Mouse (Mus musculus) limb, embryonic 12.5 days (tissue): ENCODE measurements around the gene Slc8a3. TPM values are rescaled to one million over a fixed set of nuclear protein-coding genes. Genes with fewer than 3 reads are reported as not detected.

Source experiments
- ATAC-seq: fragments of 200-750 bp; cut with Nextera tagmentation; 2 replicates; pipeline ENCODE4 v1.8.0; 2017; ENCODE audit warnings: low read depth, moderate TSS enrichment; ENCODE audit not compliant: insufficient number of reproducible peaks, insufficient read depth, low FRiP score, low TSS enrichment
- H3K27ac ChIP-seq: fragments of 300-500 bp; sonication (generic); 2 replicates; pipeline ENCODE4 v1.5.1; 2016; ENCODE audit warnings: mild to moderate bottlenecking, moderate library complexity
- H3K27me3 ChIP-seq: fragments of 300-500 bp; sonication (generic); 2 replicates; pipeline ENCODE4 v1.6.1; 2016; ENCODE audit warnings: mild to moderate bottlenecking, moderate library complexity
- H3K36me3 ChIP-seq: fragments of 300-500 bp; sonication (generic); 2 replicates; pipeline ENCODE4 v1.6.1; 2016; ENCODE audit warnings: mild to moderate bottlenecking, moderate library complexity
- H3K4me1 ChIP-seq: fragments of 300-500 bp; sonication (generic); replicated peaks from 2 replicates; pipeline ENCODE4 v1.6.1; 2016
- H3K4me2 ChIP-seq: fragments of 300-500 bp; sonication (generic); 2 replicates; pipeline ENCODE4 v1.6.1; 2016; ENCODE audit warnings: mild to moderate bottlenecking, moderate library complexity
- H3K4me3 ChIP-seq: fragments of 300-500 bp; sonication (generic); replicated peaks from 2 replicates; pipeline ENCODE4 v1.5.1; 2016; ENCODE audit warnings: mild to moderate bottlenecking
- H3K9ac ChIP-seq: fragments of 300-500 bp; sonication (generic); replicated peaks from 2 replicates; pipeline ENCODE4 v1.6.1; 2016; ENCODE audit warnings: mild to moderate bottlenecking, moderate library complexity
- H3K9me3 ChIP-seq: fragments of 300-500 bp; sonication (generic); 2 replicates; pipeline ENCODE4 v1.6.1; 2016; ENCODE audit warnings: mild to moderate bottlenecking, moderate library complexity
- WGBS: fragments of 180-500 bp; shearing (Covaris S2); methylation state at CpG from one replicate; pipeline ENCODE4 v1.1.7; 2016; 5-methylcytosine and 5-hydroxymethylcytosine counted together
- polyA plus RNA-seq: library from polyadenylated mRNA; unstranded; fragments of >200 nt; fragmentation: Nextera tagmentation; extraction: Ambion mirVana; gene quantifications from 2 replicates; pipeline ENCODE4 v1.2.1, GENCODE M21; 2016

Slc8a3 gene
- polyA plus RNA-seq, 1 experiment from 2014 or later, result 0.50 TPM

DNA sequence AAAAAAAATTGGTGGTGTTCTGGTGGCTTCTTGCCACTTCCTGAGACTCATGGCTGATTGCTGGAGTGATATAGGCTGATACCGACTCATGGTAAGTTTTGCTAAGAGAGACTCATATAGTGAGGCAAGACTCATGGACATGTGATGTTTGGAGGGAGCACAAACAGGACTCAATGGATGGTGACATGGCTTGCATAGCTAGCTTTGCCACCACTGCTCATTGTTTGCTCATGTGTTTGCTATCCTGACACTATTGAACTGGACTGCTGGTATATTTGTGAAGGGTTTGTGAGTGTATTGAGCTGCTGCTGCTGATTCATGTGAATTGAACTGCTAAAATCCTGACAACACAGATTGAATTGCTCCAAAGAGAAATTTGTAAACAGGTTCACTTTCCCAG, 95.8 kb downstream of the Slc8a3 start:
- no peak overlapping the region for H3K27ac ChIP-seq
- no peaks in the 10 kb centered on the region for H3K4me1 ChIP-seq
- WGBS, result 92% methylated on average over 1 of the region's 1 CpGs
- no peak overlapping the region for H3K9ac ChIP-seq
- no peaks in the 10 kb centered on the region for H3K9me3 ChIP-seq
- H3K4me3 ChIP-seq, result no peak overlapping the region
- H3K27me3 ChIP-seq, result no peaks in the 10 kb centered on the region
- no peak for ATAC-seq
- H3K4me2 ChIP-seq, result no peak overlapping the region
- no peaks in the 10 kb centered on the region for H3K36me3 ChIP-seq

DNA sequence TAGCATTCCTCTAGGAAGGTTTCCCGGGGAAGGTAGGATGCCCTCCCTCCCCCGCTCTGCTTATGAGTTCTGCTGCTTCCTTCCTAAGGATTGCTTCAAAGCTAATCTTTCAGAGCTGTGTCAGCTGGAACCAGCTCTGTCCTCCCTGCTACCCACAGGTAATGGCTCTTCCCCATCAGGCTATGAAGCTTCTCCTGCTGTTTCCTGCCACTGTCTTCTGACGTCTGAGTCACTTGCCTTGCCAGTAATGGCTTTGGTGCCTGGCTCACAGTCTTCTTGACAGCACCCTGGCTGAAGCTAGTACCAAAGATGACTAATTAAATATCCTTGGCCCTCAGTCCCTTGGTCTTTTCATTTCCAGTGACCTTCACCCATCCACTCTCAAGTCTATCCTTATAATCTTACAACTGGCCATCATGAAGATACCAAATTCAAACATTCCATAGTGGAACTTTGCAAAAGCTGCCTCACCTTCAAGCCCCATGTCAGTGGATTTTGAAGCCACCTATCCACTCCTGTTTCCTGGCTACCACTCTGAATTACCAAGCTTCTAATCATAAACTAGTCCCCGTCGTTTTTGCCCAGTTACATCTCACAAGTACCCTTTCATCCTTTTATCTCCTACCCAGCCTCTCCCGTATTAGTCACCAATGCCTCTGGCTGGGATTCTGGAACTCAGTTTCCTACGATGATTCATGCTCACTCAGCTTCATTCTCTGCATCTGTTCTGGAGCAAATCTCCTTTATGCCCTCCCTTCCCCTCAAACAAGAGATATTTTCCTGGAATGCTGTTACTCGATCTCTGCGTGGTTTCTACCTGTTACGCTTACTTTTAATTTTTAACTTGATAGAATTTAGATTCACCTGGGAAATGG, 97.3 kb downstream of the Slc8a3 start:
- WGBS, result 87% methylated on average over 10 of the region's 10 CpGs
- H3K4me3 ChIP-seq, result no peak overlapping the region
- H3K9me3 ChIP-seq, result no peaks in the 10 kb centered on the region
- no peaks in the 10 kb centered on the region for H3K4me1 ChIP-seq
- H3K27me3 ChIP-seq, result no peaks in the 10 kb centered on the region
- no peaks in the 10 kb centered on the region for H3K36me3 ChIP-seq
- H3K9ac ChIP-seq, result no peak overlapping the region
- ATAC-seq, result no peak
- no peak overlapping the region for H3K4me2 ChIP-seq
- no peak overlapping the region for H3K27ac ChIP-seq

DNA sequence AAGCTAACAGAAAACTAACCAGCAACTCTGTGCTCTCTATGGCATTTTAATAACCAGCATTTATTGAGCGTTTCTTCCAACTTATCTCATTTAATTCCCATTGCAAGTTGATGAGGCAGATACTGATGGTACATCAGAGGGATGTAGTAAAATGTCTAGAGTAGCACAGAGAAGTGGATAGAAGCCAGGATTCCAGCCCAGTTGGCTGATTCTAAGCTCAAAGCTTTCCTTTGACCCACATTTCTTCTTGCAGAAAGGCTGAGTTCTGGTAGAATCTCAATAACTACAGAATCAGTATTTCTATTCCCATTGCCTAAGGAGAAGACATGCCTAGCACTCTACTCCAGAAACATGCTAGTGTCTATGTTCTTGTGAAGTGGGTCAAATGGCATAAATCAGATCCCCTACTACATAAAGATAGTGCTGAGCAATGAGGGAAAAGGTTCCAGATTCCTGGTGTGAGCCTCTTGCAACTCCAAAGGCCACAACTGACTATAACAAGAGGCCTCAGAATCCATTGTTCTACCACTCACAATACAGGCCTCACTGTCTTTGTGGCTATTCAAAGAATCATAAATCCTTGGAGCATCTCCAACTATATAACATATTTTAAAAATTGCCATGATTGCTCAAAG, 99.1 kb downstream of the Slc8a3 start:
- ATAC-seq, result no peak
- 94% methylated on average over 1 of the region's 1 CpGs for WGBS
- no peaks in the 10 kb centered on the region for H3K27me3 ChIP-seq

DNA sequence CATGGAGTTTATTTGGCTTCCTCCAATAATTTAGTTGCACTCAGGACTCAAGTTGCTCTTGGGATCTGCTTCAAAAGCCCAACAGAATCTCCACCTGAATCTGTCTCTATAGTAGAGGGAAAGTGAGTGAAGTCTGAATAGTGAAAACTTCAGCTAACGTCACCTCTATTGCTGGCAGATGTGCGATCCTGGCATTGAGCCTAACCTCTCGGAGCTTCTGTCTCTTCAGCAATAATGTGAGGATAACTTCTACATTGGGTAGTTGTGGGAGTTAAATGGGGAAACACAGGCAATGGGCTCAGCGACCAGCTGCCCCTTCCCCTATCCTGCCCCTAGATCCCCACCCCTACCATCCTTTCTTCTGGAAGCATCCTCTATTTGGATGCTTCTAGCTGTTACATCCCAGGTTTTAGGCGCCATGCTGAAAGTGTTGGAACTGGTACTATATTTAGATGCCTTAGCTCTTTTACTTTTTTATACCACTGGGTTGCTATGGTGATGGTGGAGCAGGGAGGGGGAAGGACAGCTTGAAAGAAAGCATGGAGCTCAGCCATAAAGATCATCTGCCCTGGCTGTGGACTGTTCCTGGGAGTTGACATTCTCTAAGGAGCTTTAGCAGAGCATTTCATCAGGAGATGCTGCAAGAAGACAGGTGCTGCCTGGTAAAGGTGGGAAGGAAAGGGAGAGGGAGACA, 105.1 kb downstream of the Slc8a3 start:
- H3K9ac ChIP-seq, result no peak overlapping the region
- no peak overlapping the region for H3K4me2 ChIP-seq
- ATAC-seq, result no peak
- H3K27me3 ChIP-seq, result no peaks in the 10 kb centered on the region
- H3K9me3 ChIP-seq, result no peaks in the 10 kb centered on the region
- H3K36me3 ChIP-seq, result no peaks in the 10 kb centered on the region
- 64% methylated on average over 5 of the region's 5 CpGs for WGBS
- no peak overlapping the region for H3K27ac ChIP-seq
- H3K4me3 ChIP-seq, result no peak overlapping the region
- H3K4me1 ChIP-seq, result no peaks in the 10 kb centered on the region

More for the DNA sequence above, 99.1 kb downstream of the Slc8a3 start:
- H3K4me3 ChIP-seq, result no peak overlapping the region
- no peak overlapping the region for H3K27ac ChIP-seq
- no peak overlapping the region for H3K9ac ChIP-seq
- H3K36me3 ChIP-seq, result no peaks in the 10 kb centered on the region
- no peaks in the 10 kb centered on the region for H3K9me3 ChIP-seq
- no peaks in the 10 kb centered on the region for H3K4me1 ChIP-seq
- H3K4me2 ChIP-seq, result no peak overlapping the region

DNA sequence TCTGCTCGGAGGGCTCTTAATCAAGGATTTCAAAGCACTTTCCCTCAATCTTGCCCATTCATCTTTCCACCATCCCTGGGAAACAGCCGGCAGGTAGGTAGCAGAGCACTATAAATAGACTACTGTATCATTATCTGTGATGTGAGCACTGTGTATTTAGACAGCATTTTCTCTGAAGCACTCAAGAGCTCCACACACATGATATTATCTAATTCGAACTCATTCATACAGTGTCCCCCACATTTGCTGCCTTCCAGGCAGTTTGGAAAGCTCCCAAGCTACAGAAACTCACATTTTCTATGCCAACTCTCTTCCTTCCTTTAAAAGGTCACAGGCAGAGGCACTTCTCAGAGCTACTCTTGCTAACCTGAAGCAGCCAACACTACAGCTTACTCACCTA, 106.4 kb downstream of the Slc8a3 start:
- H3K9ac ChIP-seq, result no peak overlapping the region
- H3K36me3 ChIP-seq, result no peaks in the 10 kb centered on the region
- H3K4me3 ChIP-seq, result no peak overlapping the region
- no peak for ATAC-seq
- no peaks in the 10 kb centered on the region for H3K4me1 ChIP-seq
- 62% methylated on average over 3 of the region's 3 CpGs for WGBS
- H3K9me3 ChIP-seq, result no peaks in the 10 kb centered on the region
- H3K27me3 ChIP-seq, result no peaks in the 10 kb centered on the region
- no peak overlapping the region for H3K4me2 ChIP-seq
- H3K27ac ChIP-seq, result no peak overlapping the region

DNA sequence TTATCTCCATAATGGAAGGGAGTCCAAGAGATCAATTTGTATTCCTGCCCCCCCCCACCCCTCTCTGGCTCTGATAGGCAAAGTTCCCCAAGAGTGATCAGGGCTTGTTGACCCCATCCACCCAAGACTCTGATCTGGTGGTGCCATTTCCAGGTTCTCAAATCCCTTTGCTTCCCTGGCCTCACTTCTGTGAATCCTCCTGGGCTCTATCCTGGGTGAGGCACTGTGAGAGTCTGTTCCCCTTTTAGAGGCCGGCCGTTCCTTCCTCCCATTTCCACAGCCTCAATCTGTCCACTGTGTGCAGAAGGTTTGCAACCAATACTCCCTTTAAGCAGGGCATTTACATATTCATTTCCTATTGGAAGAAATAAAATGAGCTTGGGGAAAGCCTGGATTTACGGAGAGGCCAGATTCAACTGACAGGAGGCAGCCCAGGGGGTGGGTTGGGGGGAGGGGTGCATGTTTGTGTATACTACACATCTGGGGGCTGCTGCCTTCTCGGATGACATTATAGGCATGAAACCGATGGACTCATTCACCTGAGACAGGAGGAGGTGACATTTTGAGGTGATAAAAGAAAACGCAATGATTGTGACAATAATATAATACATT, 106.9 kb downstream of the Slc8a3 start:
- 34% methylated on average over 6 of the region's 6 CpGs for WGBS
- Histone ChIP-seq H3K4me1 (no peaks in the 10 kb centered on the region), H3K4me2 (no peak overlapping the region), H3K27me3 (0 out of 2 replicates have a peak, but pooled peaks cover 1% of the 10 kb centered on the region), H3K27ac (no peak overlapping the region), H3K4me3 (no peak overlapping the region), H3K9ac (no peak overlapping the region), H3K9me3 (no peaks in the 10 kb centered on the region), H3K36me3 (no peaks in the 10 kb centered on the region)
- ATAC-seq, result no peak

DNA sequence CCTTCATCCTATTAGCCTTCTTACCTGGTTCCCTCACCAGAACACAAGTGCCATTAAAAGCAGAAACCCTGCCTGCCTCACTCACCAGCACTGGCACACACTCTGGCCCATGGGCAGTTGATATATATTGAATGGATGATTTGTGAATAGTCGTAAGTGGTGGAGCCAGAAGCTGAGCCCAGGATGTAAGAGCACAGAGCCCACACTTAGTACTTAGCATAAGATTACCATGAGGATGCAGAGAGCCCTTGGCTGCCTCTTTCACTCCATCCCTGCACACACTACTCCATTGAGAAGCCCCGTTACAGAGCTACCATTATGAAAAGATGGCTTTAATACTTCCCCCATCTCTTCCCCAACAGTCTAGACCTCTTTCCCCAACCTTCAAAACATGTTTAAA, 108.1 kb downstream of the Slc8a3 start:
- H3K27ac ChIP-seq, result no peak overlapping the region
- no peaks in the 10 kb centered on the region for H3K4me1 ChIP-seq
- H3K36me3 ChIP-seq, result no peaks in the 10 kb centered on the region
- 0 out of 2 replicates have a peak, but pooled peaks cover 3% of the 10 kb centered on the region for H3K27me3 ChIP-seq
- no peaks in the 10 kb centered on the region for H3K9me3 ChIP-seq
- no peak for ATAC-seq
- WGBS, result 82% methylated on average over 2 of the region's 2 CpGs
- H3K9ac ChIP-seq, result no peak overlapping the region
- no peak overlapping the region for H3K4me2 ChIP-seq
- H3K4me3 ChIP-seq, result no peak overlapping the region

DNA sequence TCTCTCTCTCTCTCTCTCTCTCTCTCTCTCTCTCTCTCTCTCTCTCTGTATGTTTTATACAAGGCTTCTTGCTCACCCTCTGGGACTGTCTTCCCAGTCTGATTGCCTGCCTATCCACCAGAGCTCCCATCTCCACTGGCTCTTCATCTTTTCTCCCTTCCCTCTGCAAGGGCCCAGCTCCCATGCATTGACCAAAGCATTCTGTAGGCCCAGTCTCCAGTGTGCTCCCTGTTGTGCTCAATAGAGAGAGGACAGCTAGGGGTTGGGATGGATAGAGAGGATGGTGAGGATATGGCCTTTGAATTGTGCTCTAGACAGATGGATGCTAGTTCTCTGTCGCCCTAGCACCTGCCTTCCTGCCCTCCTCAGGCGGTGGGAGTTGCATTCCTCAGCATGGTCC, 109.7 kb downstream of the Slc8a3 start:
- no peaks in the 10 kb centered on the region for H3K9me3 ChIP-seq
- H3K27me3 ChIP-seq, result 0 out of 2 replicates have a peak, but pooled peaks cover 3% of the 10 kb centered on the region
- WGBS, result 83% methylated on average over 2 of the region's 2 CpGs
- H3K27ac ChIP-seq, result no peak overlapping the region
- H3K36me3 ChIP-seq, result no peaks in the 10 kb centered on the region
- H3K4me2 ChIP-seq, result no peak overlapping the region
- no peak overlapping the region for H3K4me3 ChIP-seq
- ATAC-seq, result no peak
- no peaks in the 10 kb centered on the region for H3K4me1 ChIP-seq
- no peak overlapping the region for H3K9ac ChIP-seq

DNA sequence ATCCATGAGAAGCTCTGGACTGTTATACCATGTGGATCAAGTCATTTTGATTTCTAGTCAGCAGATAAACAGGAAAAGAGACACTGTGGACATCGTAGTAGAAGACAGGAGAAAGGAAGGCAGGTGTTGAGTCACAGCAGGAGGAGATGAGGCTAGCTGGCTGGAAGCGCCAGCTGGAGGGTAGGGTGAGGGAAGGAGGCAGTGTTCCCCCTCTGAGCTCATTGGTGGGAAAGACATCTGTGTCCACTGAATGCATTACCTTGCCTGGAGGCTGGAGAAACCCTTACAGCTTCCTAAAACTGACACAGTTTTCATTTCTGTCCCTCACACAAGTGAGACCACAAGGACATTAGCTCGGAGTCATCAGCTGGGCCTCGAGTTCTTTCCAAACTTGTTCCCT, 113.6 kb downstream of the Slc8a3 start:
- Histone ChIP-seq H3K4me1 (no peaks in the 10 kb centered on the region), H3K4me2 (no peak overlapping the region), H3K9ac (no peak overlapping the region), H3K27me3 (0 out of 2 replicates have a peak, but pooled peaks cover 3% of the 10 kb centered on the region), H3K36me3 (no peaks in the 10 kb centered on the region), H3K9me3 (no peaks in the 10 kb centered on the region), H3K4me3 (no peak overlapping the region), H3K27ac (no peak overlapping the region)
- WGBS, result 67% methylated on average over 4 of the region's 4 CpGs
- no peak for ATAC-seq

DNA sequence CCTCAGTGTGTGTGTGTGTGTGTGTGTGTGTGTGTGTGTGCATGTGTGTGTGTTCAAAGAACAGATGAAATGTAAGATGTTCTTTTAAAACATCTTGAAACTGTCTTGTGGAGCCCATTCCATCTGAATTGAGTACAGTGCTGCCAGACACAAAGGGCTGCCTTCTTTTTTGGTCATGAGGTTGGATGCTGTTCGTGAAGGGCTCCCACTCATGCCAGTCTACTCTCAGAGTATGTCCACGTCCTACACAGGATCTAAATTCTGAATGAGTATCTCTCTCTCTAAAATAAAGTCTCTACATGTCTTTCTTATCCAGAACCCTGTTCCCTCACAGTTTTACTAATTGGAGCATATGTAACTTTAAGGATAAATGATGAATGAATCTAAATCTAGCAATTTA, 124.4 kb downstream of the Slc8a3 start:
- no peak for ATAC-seq
- no peak overlapping the region for H3K4me2 ChIP-seq
- H3K4me1 ChIP-seq, result no peaks in the 10 kb centered on the region
- no peaks in the 10 kb centered on the region for H3K27me3 ChIP-seq
- no peaks in the 10 kb centered on the region for H3K36me3 ChIP-seq
- no peaks in the 10 kb centered on the region for H3K9me3 ChIP-seq
- no peak overlapping the region for H3K9ac ChIP-seq
- WGBS, result 59% methylated on average over 2 of the region's 2 CpGs
- H3K4me3 ChIP-seq, result no peak overlapping the region
- no peak overlapping the region for H3K27ac ChIP-seq
